Mouse (Mus musculus): ENCODE measurements around the gene Rbbp6. TPM values are rescaled to one million over a fixed set of nuclear protein-coding genes. Genes with fewer than 3 reads are reported as not detected.

The Rbbp6 gene
- polyA plus RNA-seq, 1 experiment from 2014 or later = 17.2 TPM

Other genes starting within 250 kb of the Rbbp6 start
- 25.1 and 33.2 TPM in 2 replicates for gene Tnrc6a, start 158.2 kb downstream of the Rbbp6 start, polyA plus RNA-seq (2015; fragmentation: Nextera tagmentation; extraction: Ambion mirVana)
- gene Slc5a11, start 249.1 kb downstream of the Rbbp6 start, polyA plus RNA-seq (2015; fragmentation: Nextera tagmentation; extraction: Ambion mirVana) = 0.07 and 0.11 TPM in 2 replicates

All from heart, embryonic 16.5 days (tissue).